Mouse (Mus musculus) T-helper 17 cell (primary cell): ENCODE measurements around the gene Zfp827.
"Not testable (repeated sequence)": the region's sequence is repeated elsewhere in the genome, so short reads cannot be mapped to it uniquely, and the experiment has no call there.

Experiments
- in situ Hi-C, 2 experiments: fragments of 300-600 bp; cut with MboI, MseI; formaldehyde crosslinking; loops; 1 replicate in 1 of 2; 2 replicates in 1 of 2; pipeline ENCODE4 v1.15.1; 2025; ENCODE audit warnings: high pct_unique_total_duplicates in 2 of 2

Zfp827 gene

GRCm38 (mm10) chr8:79103185-79103878 is 75.1 kb downstream of the Zfp827 start:
- in situ Hi-C loops, result no loop called here

GRCm38 (mm10) chr8:79103923-79104580 is 75.8 kb downstream of the Zfp827 start:
- in situ Hi-C loops, result no loop called here

GRCm38 (mm10) chr8:79104634-79105033 is 76.4 kb downstream of the Zfp827 start:
- in situ Hi-C loops, result no loop called here

- in situ Hi-C loops, result no loop called here
Observed at GRCm38 (mm10) chr8:79105186-79105585, 76.9 kb downstream of the Zfp827 start.

- in situ Hi-C loops, result no loop called here
Observed at GRCm38 (mm10) chr8:79111461-79111860, 83.2 kb downstream of the Zfp827 start.

GRCm38 (mm10) chr8:79112480-79112879 is 84.2 kb downstream of the Zfp827 start:
- in situ Hi-C loops, result no loop called here

- in situ Hi-C loops, result no loop called here
Observed at GRCm38 (mm10) chr8:79113533-79113932, 85.3 kb downstream of the Zfp827 start.

GRCm38 (mm10) chr8:79114561-79114960 is 86.3 kb downstream of the Zfp827 start:
- in situ Hi-C loops, result no loop called here

GRCm38 (mm10) chr8:79116436-79116835 is 88.2 kb downstream of the Zfp827 start:
- in situ Hi-C loops, result loop anchor here in 1 of 2 experiments (5.0 kb wide), 1 partner anchor 51 kb away; no protein-coding TSS in a partner anchor

GRCm38 (mm10) chr8:79117711-79118110 is 89.5 kb downstream of the Zfp827 start:
- in situ Hi-C loops, result loop anchor here in 1 of 2 experiments (5.0 kb wide), 1 partner anchor 50 kb away; no protein-coding TSS in a partner anchor

GRCm38 (mm10) chr8:79121614-79122013 is 93.4 kb downstream of the Zfp827 start:
- in situ Hi-C loops, result no loop called here

- in situ Hi-C loops, result no loop called here
Observed at GRCm38 (mm10) chr8:79124231-79124630, 96.0 kb downstream of the Zfp827 start.

- in situ Hi-C loops, result no loop called here
Observed at GRCm38 (mm10) chr8:79127211-79127816, 99.1 kb downstream of the Zfp827 start.

GRCm38 (mm10) chr8:79128534-79128933 is 100.3 kb downstream of the Zfp827 start:
- in situ Hi-C loops, result not testable (repeated sequence)

- in situ Hi-C loops, result no loop called here
Observed at GRCm38 (mm10) chr8:79139614-79140013, 111.4 kb downstream of the Zfp827 start.

GRCm38 (mm10) chr8:79140981-79141380 is 112.7 kb downstream of the Zfp827 start:
- in situ Hi-C loops, result no loop called here

GRCm38 (mm10) chr8:79141592-79141991 is 113.4 kb downstream of the Zfp827 start:
- in situ Hi-C loops, result no loop called here

GRCm38 (mm10) chr8:79143729-79144128 is 115.5 kb downstream of the Zfp827 start:
- in situ Hi-C loops, result no loop called here

GRCm38 (mm10) chr8:79145210-79145609 is 117.0 kb downstream of the Zfp827 start:
- in situ Hi-C loops, result no loop called here

GRCm38 (mm10) chr8:79145626-79146025 is 117.4 kb downstream of the Zfp827 start:
- in situ Hi-C loops, result no loop called here

GRCm38 (mm10) chr8:79148799-79149198 is 120.6 kb downstream of the Zfp827 start:
- in situ Hi-C loops, result no loop called here

- in situ Hi-C loops, result no loop called here
Observed at GRCm38 (mm10) chr8:79149880-79150279, 121.6 kb downstream of the Zfp827 start.
